Mouse (Mus musculus) bone marrow, adult 2 months (tissue): ENCODE data around the gene Crygd. TPM values are rescaled to one million over a fixed set of nuclear protein-coding genes. Genes with fewer than 3 reads are reported as not detected.

Experiments
- H3K27ac ChIP-seq: fragments of 200-500 bp; 2 replicates; pipeline ENCODE4 v1.5.1; 2012; ENCODE audit warnings: low read depth, mild to moderate bottlenecking, control low read depth, inconsistent platforms, low read length; ENCODE audit not compliant: control insufficient read depth, poor library complexity, insufficient read depth
- H3K4me1 ChIP-seq: fragments of 200-500 bp; 2 replicates; pipeline ENCODE4 v1.6.1; 2011; ENCODE audit warnings: low read length; ENCODE audit not compliant: control insufficient read depth, insufficient read depth
- H3K4me3 ChIP-seq: fragments of 200-500 bp; replicated peaks from 2 replicates; pipeline ENCODE3; 2011; ENCODE audit warnings: mild to moderate bottlenecking, low read depth, low read length, control low read depth; ENCODE audit not compliant: control insufficient read depth
- CTCF ChIP-seq: fragments of 200-500 bp; IDR thresholded peaks from 2 replicates; pipeline ENCODE4 v1.5.1; 2011; ENCODE audit warnings: low read length, control low read depth; ENCODE audit not compliant: control insufficient read depth, insufficient read depth
- POLR2A ChIP-seq: fragments of 200-500 bp; IDR thresholded peaks from 2 replicates; pipeline ENCODE4 v1.6.1; 2011; ENCODE audit warnings: low read depth, mild to moderate bottlenecking, control low read depth, low read length, borderline replicate concordance; ENCODE audit not compliant: control insufficient read depth
- WGBS: fragments of 180-500 bp; shearing (Covaris S2); methylation state at CpG from one replicate; pipeline ENCODE4 v1.1.7; 2018; 5-methylcytosine and 5-hydroxymethylcytosine counted together
- polyA plus RNA-seq: library from polyadenylated mRNA; stranded (reverse); fragments of >200 nt; gene quantifications from 2 replicates; pipeline ENCODE4 v1.2.4, GENCODE M21; 2011; ENCODE audit warnings: low replicate concordance; ENCODE audit not compliant: missing spikeins, insufficient read depth, insufficient read length

Gene Crygd
- polyA plus RNA-seq, 1 experiment, result not detected

DNA sequence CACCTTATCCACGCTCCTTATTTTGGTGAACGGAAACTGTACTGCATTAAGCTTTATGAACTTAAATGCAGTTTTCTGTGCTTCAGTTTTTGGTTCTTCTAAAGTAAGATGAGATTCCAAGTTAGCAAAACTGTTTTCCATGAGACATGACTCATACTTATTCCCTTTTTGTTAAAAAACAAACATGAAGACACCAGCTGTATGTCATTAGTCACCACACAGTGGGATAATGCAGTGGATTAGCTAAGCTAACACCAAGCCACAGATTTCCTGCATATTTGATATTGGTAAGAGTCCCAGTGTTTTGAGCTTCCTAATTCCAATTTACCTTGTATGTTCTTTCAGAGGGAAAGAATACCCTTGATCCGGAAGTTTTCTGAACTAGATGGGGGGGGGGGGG, 28.3 kb upstream of the Crygd start:
- no peak overlapping the region for H3K4me3 ChIP-seq
- WGBS, result 75% methylated on average over 3 of the region's 3 CpGs

DNA sequence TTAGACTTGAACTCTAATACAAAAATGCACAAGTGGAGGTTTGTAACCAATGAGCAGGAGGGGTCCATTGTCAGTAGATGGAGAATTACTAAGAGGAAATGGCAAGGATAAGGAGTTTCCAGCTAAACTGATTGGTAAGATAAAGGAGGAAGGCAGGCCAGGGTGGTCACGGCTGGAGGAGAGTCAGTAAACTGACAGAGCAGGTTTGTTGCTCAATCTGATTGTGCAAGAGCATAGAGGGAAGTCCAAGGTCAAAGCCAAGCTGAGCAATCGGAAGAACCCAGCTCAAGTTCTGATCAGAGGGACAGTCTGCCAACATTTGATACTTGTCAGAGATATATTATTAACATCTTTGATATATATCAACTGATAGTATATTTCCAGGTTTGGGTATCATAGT, 27.1 kb upstream of the Crygd start:
- peaks cover 2% of the 10 kb centered on the region; the same call in 1 of the 2 replicates for H3K4me1 ChIP-seq
- TF ChIP-seq CTCF (no peak), POLR2A (no peak)
- H3K4me3 ChIP-seq, result no peak overlapping the region
- 6% methylated on average over 2 of the region's 2 CpGs for WGBS
- no peak overlapping the region for H3K27ac ChIP-seq

More for the DNA sequence above, 28.3 kb upstream of the Crygd start:
- TF ChIP-seq CTCF (no peak), POLR2A (no peak)
- Histone ChIP-seq H3K27ac (no peak overlapping the region), H3K4me1 (peaks cover 2% of the 10 kb centered on the region; the same call in 1 of the 2 replicates)

DNA sequence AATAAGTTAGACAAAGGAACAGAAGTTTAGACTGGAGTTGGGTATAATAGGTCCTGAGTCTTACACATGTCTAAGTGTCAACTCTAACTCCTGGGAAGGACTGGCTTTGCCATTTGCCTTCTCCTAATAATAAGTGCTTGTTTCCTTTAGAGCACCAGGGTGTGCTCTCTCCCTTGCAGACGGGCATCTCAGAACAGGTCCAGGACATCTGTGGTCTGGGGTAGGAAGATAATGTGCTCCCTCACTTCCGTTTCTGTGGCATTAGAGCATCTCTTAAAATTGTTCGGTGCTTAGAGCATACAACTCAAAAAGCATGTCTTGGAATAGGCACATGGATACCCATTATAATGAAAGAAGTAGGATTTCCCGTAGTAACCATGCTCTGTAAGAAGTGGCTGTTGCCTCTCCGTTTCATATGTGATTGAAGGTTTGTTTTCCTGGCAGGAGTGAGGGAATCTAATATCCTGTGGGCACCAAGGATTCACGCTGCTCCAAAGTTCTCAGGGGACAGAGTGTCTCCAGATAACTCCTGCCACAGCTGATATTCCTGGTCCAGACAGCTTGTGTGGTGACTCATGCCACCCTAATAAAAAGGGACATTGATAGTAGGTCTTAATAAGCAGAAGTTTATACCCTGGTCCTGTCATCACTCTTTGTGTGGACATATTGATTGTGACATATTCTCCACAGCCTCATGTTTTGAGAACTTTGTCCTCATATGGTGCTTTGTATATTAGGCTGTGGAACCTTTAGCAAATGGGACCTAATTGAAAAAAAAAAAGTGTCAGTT, 25.5 kb upstream of the Crygd start:
- H3K27ac ChIP-seq, result peak overlapping the region; percentile 66
- peaks cover 2% of the 10 kb centered on the region; the same call in 1 of the 2 replicates for H3K4me1 ChIP-seq
- TF ChIP-seq POLR2A, result no peak
- peak; percentile 66 for TF ChIP-seq CTCF
- no peak overlapping the region for H3K4me3 ChIP-seq
- 35% methylated on average over 6 of the region's 6 CpGs for WGBS

DNA sequence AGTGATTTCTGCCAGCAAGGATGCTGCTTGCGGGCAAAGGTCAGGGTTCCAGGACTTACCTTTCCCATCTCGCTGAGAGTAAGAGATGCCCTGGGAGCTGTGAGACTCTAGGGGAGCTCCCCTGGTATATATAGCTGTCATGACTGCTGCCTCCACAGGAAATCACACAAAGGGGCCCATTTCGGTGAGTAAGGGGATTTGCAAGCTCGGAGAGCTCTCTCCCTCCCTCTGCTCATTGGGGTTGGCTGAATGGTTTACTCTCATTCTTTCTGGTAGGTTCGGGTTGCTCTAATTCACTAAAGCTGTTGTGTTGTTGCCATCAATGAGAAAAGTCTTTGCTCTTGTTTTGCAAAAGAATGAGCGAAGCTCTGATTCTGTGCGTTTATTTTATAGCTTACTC, 18.9 kb upstream of the Crygd start, which contains the start of gene Crygb:
TSS of gene Crygb (minus strand) at position 101 of the 400 bp plus-strand sequence.
- WGBS, result 52% methylated on average over 7 of the region's 7 CpGs
- no peak within 1 kb of the TSS for H3K27ac ChIP-seq
- no peaks in the 10 kb centered on the region for H3K4me1 ChIP-seq
- H3K4me3 ChIP-seq, result no peak within 1 kb of the TSS
- TF ChIP-seq POLR2A (no peak), CTCF (no peak)

DNA sequence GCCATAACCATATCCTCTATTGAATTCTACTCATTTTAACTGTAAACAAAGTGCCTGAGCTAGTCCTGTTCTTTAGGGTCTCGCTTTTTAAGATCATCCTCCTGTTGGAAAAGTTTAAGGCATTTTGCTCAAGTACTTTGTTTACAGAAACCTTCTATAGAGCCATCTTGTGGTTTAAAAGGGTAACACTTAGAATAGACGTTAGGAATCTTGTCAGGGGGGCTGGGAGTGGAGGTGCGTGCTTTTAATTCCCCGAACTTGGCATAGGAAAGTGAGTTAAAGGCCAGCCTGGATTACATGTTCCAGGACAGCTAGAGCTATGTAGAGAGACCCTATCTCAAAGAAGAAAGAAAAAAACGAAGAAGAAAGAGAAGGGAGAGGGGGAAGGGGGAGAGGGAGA, 12.4 kb upstream of the Crygd start:
- Histone ChIP-seq H3K27ac (no peak overlapping the region), H3K4me3 (no peak overlapping the region), H3K4me1 (no peaks in the 10 kb centered on the region)
- 24% methylated on average over 5 of the region's 5 CpGs for WGBS
- no peak for TF ChIP-seq CTCF
- no peak for TF ChIP-seq POLR2A

DNA sequence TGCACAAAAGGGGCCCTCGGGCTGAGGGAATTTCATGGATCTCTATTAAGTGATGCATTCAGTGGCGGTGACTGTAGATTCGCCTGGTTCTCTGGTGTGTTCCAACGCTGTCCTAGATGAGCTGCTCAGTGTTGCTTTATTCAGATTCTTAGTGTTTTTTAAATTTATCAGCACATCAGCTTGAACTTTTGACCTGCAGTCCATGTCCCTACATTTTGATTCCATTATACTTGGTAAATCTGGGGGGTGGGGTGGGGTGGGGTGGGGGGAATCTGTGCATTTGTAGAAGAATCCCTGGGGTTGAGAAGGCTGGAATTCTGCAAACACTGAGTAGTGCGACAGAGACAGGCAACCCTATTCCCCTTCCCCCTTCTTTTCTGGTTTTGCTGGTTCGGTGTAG, 10.3 kb upstream of the Crygd start, which contains the start of gene Crygc:
TSS of gene Crygc (minus strand) at position 101 of the 400 bp plus-strand sequence.
- H3K4me3 ChIP-seq, result no peak within 1 kb of the TSS
- no peak for TF ChIP-seq POLR2A
- TF ChIP-seq CTCF, result no peak
- H3K4me1 ChIP-seq, result no peaks in the 10 kb centered on the region
- H3K27ac ChIP-seq, result no peak within 1 kb of the TSS
- 76% methylated on average over 6 of the region's 6 CpGs for WGBS

DNA sequence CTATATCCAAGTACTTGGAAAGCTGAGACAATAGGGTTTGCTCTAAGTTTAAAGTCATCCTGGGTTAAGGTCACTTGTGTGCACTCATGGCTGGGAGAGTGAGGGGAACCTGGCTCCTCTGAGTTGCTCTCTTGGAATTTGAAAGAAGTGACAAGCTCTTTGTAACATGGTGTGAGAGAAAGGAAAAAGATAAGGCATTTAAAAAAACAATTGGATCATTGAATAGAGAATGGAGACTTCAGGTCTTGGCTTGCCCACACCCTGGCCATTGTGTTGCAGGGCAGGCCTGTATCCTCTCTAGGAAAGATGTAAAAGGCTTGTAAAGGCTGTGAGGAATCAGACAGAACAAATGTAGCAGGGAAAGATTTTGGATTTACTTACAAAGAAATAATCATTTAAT, 4.6 kb upstream of the Crygd start:
- Histone ChIP-seq H3K27ac (no peak overlapping the region), H3K4me1 (no peaks in the 10 kb centered on the region), H3K4me3 (no peak overlapping the region)
- TF ChIP-seq POLR2A, result no peak
- no peak for TF ChIP-seq CTCF

DNA sequence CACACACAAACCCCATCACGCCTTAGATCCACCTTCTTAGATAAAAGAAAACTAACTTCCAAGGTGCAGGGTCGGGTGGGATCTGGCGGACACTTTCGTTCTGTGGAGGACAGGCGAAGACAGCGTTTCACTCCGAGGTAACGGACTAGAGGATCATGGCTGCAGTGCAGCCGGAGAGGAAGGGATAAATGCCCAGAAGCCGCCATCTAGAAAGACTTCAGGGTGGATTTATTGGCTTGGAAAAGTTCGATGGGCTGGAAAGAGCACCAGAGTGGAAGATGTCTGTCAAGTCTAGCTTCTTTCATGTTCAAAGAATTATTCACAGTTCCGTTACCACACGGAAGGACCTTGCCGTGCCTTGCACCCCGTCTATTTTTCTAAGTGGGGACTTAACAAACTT, 949 bp upstream of the Crygd start:
- Histone ChIP-seq H3K27ac (no peak overlapping the region), H3K4me1 (no peaks in the 10 kb centered on the region), H3K4me3 (no peak overlapping the region)
- 90% methylated on average over 15 of the region's 15 CpGs for WGBS
- no peak for TF ChIP-seq POLR2A
- no peak for TF ChIP-seq CTCF

DNA sequence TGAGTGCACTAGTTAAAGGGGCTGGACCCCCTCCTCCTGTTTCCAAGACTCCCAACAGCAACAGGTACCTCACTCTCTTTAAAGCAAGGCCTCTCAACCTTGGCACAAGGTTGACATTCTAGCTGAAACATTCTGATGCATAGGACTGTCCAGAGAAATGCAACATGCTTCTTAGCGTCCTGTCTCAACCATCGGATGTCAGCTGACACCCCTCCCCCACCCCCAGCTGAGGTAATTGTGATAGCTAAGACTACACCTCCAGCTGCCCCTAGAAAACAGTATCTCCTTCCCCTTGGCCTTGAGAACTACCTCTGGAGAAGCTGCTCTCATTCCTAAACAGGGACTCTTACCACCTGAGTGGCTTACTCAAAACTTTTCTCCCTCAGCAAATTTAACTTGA, 11.1 kb downstream of the Crygd start:
- H3K27ac ChIP-seq, result no peak overlapping the region
- no peak overlapping the region for H3K4me3 ChIP-seq
- no peaks in the 10 kb centered on the region for H3K4me1 ChIP-seq
- no peak for TF ChIP-seq CTCF
- no peak for TF ChIP-seq POLR2A
- 66% methylated on average over 2 of the region's 2 CpGs for WGBS
